Mouse (Mus musculus): ENCODE measurements around the gene Adgrb2. TPM values are rescaled to one million over a fixed set of nuclear protein-coding genes. Genes with fewer than 3 reads are reported as not detected.

Gene Adgrb2
- polyA plus RNA-seq, 1 experiment from 2014 or later = 6.7 TPM

- H3K9me3 ChIP-seq = no peaks in the 10 kb centered on the region
- no peaks in the 10 kb centered on the region for H3K36me3 ChIP-seq
- H3K9ac ChIP-seq = peak overlapping the region; percentile 54; the same call in 1 of the 2 replicates
- 5% methylated on average over 23 of the region's 23 CpGs for WGBS
- ATAC-seq (ENCODE audit: insufficient number of reproducible peaks, insufficient read depth, low FRiP score, low TSS enrichment, low read depth) = 0 out of 2 replicates have a peak, but pooled peaks have one; percentile 56
- peaks cover 37% of the 10 kb centered on the region for H3K4me1 ChIP-seq
- H3K27ac ChIP-seq = peak overlapping the region; percentile 76
- H3K4me2 ChIP-seq = peak overlapping the region; percentile 48
- peaks cover 24% of the 10 kb centered on the region for H3K27me3 ChIP-seq
- peak overlapping the region; percentile 10; the same call in 1 of the 2 replicates for H3K4me3 ChIP-seq
Measured at GRCm38 (mm10) chr4:130036573-130037401, 52.1 kb downstream of the Adgrb2 start.

GRCm38 (mm10) chr4:130039351-130039750, 54.7 kb downstream of the Adgrb2 start:
- peaks cover 14% of the 10 kb centered on the region for H3K27me3 ChIP-seq
- peaks cover 53% of the 10 kb centered on the region for H3K4me1 ChIP-seq
- H3K9me3 ChIP-seq = no peaks in the 10 kb centered on the region
- no peak overlapping the region for H3K4me3 ChIP-seq
- H3K27ac ChIP-seq = no peak overlapping the region
- 49% methylated on average over 5 of the region's 5 CpGs for WGBS
- no peak overlapping the region for H3K4me2 ChIP-seq
- no peak for ATAC-seq (ENCODE audit: insufficient number of reproducible peaks, insufficient read depth, low FRiP score, low TSS enrichment, low read depth)
- no peaks in the 10 kb centered on the region for H3K36me3 ChIP-seq
- no peak overlapping the region for H3K9ac ChIP-seq

GRCm38 (mm10) chr4:130041076-130041475, 56.4 kb downstream of the Adgrb2 start:
- Histone ChIP-seq H3K4me1 (peaks cover 64% of the 10 kb centered on the region), H3K9me3 (no peaks in the 10 kb centered on the region), H3K4me3 (no peak overlapping the region), H3K27me3 (no peaks in the 10 kb centered on the region), H3K27ac (no peak overlapping the region), H3K36me3 (no peaks in the 10 kb centered on the region), H3K9ac (no peak overlapping the region), H3K4me2 (no peak overlapping the region)
- no peak for ATAC-seq (ENCODE audit: insufficient number of reproducible peaks, insufficient read depth, low FRiP score, low TSS enrichment, low read depth)
- WGBS = 79% methylated on average over 11 of the region's 11 CpGs

GRCm38 (mm10) chr4:130044211-130044610, 59.5 kb downstream of the Adgrb2 start:
- Histone ChIP-seq H3K9ac (no peak overlapping the region), H3K9me3 (no peaks in the 10 kb centered on the region), H3K27me3 (no peaks in the 10 kb centered on the region), H3K36me3 (no peaks in the 10 kb centered on the region), H3K4me1 (peaks cover 81% of the 10 kb centered on the region), H3K27ac (peak overlapping the region; percentile 97), H3K4me3 (no peak overlapping the region), H3K4me2 (peak overlapping the region; percentile 14; the same call in 1 of the 2 replicates)
- ATAC-seq (ENCODE audit: insufficient number of reproducible peaks, insufficient read depth, low FRiP score, low TSS enrichment, low read depth) = no peak
- WGBS = 31% methylated on average over 9 of the region's 9 CpGs

GRCm38 (mm10) chr4:130045609-130046008, 60.9 kb downstream of the Adgrb2 start:
- 15% methylated on average over 14 of the region's 14 CpGs for WGBS
- no peak overlapping the region; the same call in 1 of the 2 replicates for H3K4me3 ChIP-seq
- peak overlapping the region; percentile 97 for H3K27ac ChIP-seq
- H3K9me3 ChIP-seq = no peaks in the 10 kb centered on the region
- no peaks in the 10 kb centered on the region for H3K27me3 ChIP-seq
- H3K36me3 ChIP-seq = no peaks in the 10 kb centered on the region
- ATAC-seq (ENCODE audit: insufficient number of reproducible peaks, insufficient read depth, low FRiP score, low TSS enrichment, low read depth) = no peak
- H3K9ac ChIP-seq = peak overlapping the region; percentile 27; the same call in 1 of the 2 replicates
- H3K4me1 ChIP-seq = peaks cover 95% of the 10 kb centered on the region
- H3K4me2 ChIP-seq = peak overlapping the region; percentile 91

- Histone ChIP-seq H3K4me1 (peaks cover 87% of the 10 kb centered on the region), H3K36me3 (peaks cover 11% of the 10 kb centered on the region), H3K4me3 (peak within 1 kb of the TSS; percentile 55), H3K9ac (peak within 1 kb of the TSS; percentile 82), H3K27ac (peak within 1 kb of the TSS; percentile 97), H3K27me3 (no peaks in the 10 kb centered on the region), H3K4me2 (peak within 1 kb of the TSS; percentile 91), H3K9me3 (no peaks in the 10 kb centered on the region)
- WGBS = under 1% methylated on average over 46 of the region's 46 CpGs
- peak; percentile 90 for ATAC-seq (ENCODE audit: insufficient number of reproducible peaks, insufficient read depth, low FRiP score, low TSS enrichment, low read depth)
Measured at GRCm38 (mm10) chr4:130047331-130048202, 62.9 kb downstream of the Adgrb2 start, which contains the start of gene Col16a1. Gene Col16a1 (plus strand): TSS chr4:130047840.

- peaks cover 81% of the 10 kb centered on the region for H3K4me1 ChIP-seq
- peak overlapping the region; percentile 91 for H3K4me2 ChIP-seq
- no peaks in the 10 kb centered on the region for H3K9me3 ChIP-seq
- peak overlapping the region; percentile 55 for H3K4me3 ChIP-seq
- 27% methylated on average over 4 of the region's 4 CpGs for WGBS
- ATAC-seq (ENCODE audit: insufficient number of reproducible peaks, insufficient read depth, low FRiP score, low TSS enrichment, low read depth) = no peak; the same call in 1 of the 2 replicates
- peak overlapping the region; percentile 82 for H3K9ac ChIP-seq
- H3K27me3 ChIP-seq = no peaks in the 10 kb centered on the region
- H3K27ac ChIP-seq = peak overlapping the region; percentile 97
- peaks cover 17% of the 10 kb centered on the region for H3K36me3 ChIP-seq
Measured at GRCm38 (mm10) chr4:130048203-130048479, 63.5 kb downstream of the Adgrb2 start.

GRCm38 (mm10) chr4:130050056-130050824, 65.6 kb downstream of the Adgrb2 start:
- Histone ChIP-seq H3K9me3 (no peaks in the 10 kb centered on the region), H3K27me3 (no peaks in the 10 kb centered on the region), H3K4me1 (peaks cover 70% of the 10 kb centered on the region), H3K27ac (peak overlapping the region; percentile 65), H3K4me3 (0 out of 2 replicates have a peak overlapping the region, but pooled peaks have one; percentile 5), H3K4me2 (peak overlapping the region; percentile 91), H3K9ac (peak overlapping the region; percentile 46; the same call in 1 of the 2 replicates), H3K36me3 (peaks cover 36% of the 10 kb centered on the region)
- ATAC-seq (ENCODE audit: insufficient number of reproducible peaks, insufficient read depth, low FRiP score, low TSS enrichment, low read depth) = no peak
- WGBS = 68% methylated on average over 8 of the region's 8 CpGs

- peaks cover 50% of the 10 kb centered on the region for H3K4me1 ChIP-seq
Measured at GRCm38 (mm10) chr4:130052283-130052682, 67.6 kb downstream of the Adgrb2 start.

GRCm38 (mm10) chr4:130053111-130053510, 68.4 kb downstream of the Adgrb2 start:
- H3K9ac ChIP-seq = no peak overlapping the region
- no peak overlapping the region for H3K4me3 ChIP-seq
- peaks cover 43% of the 10 kb centered on the region for H3K4me1 ChIP-seq
- H3K9me3 ChIP-seq = no peaks in the 10 kb centered on the region
- H3K36me3 ChIP-seq = peaks cover 59% of the 10 kb centered on the region
- 93% methylated on average over 9 of the region's 9 CpGs for WGBS
- H3K27ac ChIP-seq = no peak overlapping the region
- H3K27me3 ChIP-seq = no peaks in the 10 kb centered on the region
- no peak for ATAC-seq (ENCODE audit: insufficient number of reproducible peaks, insufficient read depth, low FRiP score, low TSS enrichment, low read depth)
- no peak overlapping the region for H3K4me2 ChIP-seq

More at GRCm38 (mm10) chr4:130052283-130052682, 67.6 kb downstream of the Adgrb2 start:
- Histone ChIP-seq H3K9ac (no peak overlapping the region), H3K9me3 (no peaks in the 10 kb centered on the region), H3K27me3 (no peaks in the 10 kb centered on the region), H3K36me3 (peaks cover 51% of the 10 kb centered on the region), H3K4me2 (no peak overlapping the region), H3K27ac (no peak overlapping the region), H3K4me3 (no peak overlapping the region)
- WGBS = 95% methylated on average over 3 of the region's 3 CpGs
- ATAC-seq (ENCODE audit: insufficient number of reproducible peaks, insufficient read depth, low FRiP score, low TSS enrichment, low read depth) = no peak

- H3K36me3 ChIP-seq = peaks cover 73% of the 10 kb centered on the region
- no peak overlapping the region for H3K9ac ChIP-seq
- ATAC-seq (ENCODE audit: insufficient number of reproducible peaks, insufficient read depth, low FRiP score, low TSS enrichment, low read depth) = no peak
- H3K27me3 ChIP-seq = no peaks in the 10 kb centered on the region
- WGBS = 50% methylated on average over 1 of the region's 1 CpGs
- H3K27ac ChIP-seq = 0 out of 2 replicates have a peak overlapping the region, but pooled peaks have one; percentile 5
- no peaks in the 10 kb centered on the region for H3K9me3 ChIP-seq
- peaks cover 27% of the 10 kb centered on the region for H3K4me1 ChIP-seq
- H3K4me2 ChIP-seq = no peak overlapping the region
- no peak overlapping the region for H3K4me3 ChIP-seq
Measured at GRCm38 (mm10) chr4:130054727-130055126, 70.1 kb downstream of the Adgrb2 start.
